Mouse (Mus musculus) hindbrain, embryonic 12.5 days (tissue): Measurements from ENCODE around the gene Gtdc1. TPM values are rescaled to one million over a fixed set of nuclear protein-coding genes. Genes with fewer than 3 reads are reported as not detected.

Experiments
- ATAC-seq: fragments of 200-750 bp; cut with Nextera tagmentation; 2 replicates; pipeline ENCODE4 v1.8.0; 2017; ENCODE audit warnings: moderate TSS enrichment; ENCODE audit not compliant: low FRiP score
- H3K27ac ChIP-seq: fragments of 300-500 bp; sonication (generic); 2 replicates; pipeline ENCODE4 v1.5.1; 2016; ENCODE audit warnings: mild to moderate bottlenecking
- H3K27me3 ChIP-seq: fragments of 300-500 bp; sonication (generic); 2 replicates; pipeline ENCODE4 v1.6.1; 2016; ENCODE audit warnings: mild to moderate bottlenecking
- H3K36me3 ChIP-seq: fragments of 300-500 bp; sonication (generic); 2 replicates; pipeline ENCODE4 v1.6.1; 2016; ENCODE audit warnings: mild to moderate bottlenecking
- H3K4me1 ChIP-seq: fragments of 300-500 bp; sonication (generic); 2 replicates; pipeline ENCODE4 v1.6.1; 2016
- H3K4me2 ChIP-seq: fragments of 300-500 bp; sonication (generic); replicated peaks from 2 replicates; pipeline ENCODE4 v1.6.1; 2016; ENCODE audit warnings: mild to moderate bottlenecking
- H3K4me3 ChIP-seq: fragments of 300-500 bp; sonication (generic); 2 replicates; pipeline ENCODE4 v1.5.1; 2016; ENCODE audit warnings: mild to moderate bottlenecking
- H3K9ac ChIP-seq: fragments of 300-500 bp; sonication (generic); 2 replicates; pipeline ENCODE4 v1.6.1; 2016; ENCODE audit warnings: mild to moderate bottlenecking, moderate library complexity
- H3K9me3 ChIP-seq: fragments of 300-500 bp; sonication (generic); replicated peaks from 2 replicates; pipeline ENCODE4 v1.6.1; 2016; ENCODE audit warnings: mild to moderate bottlenecking
- WGBS: fragments of 180-500 bp; shearing (Covaris S2); methylation state at CpG from one replicate; pipeline ENCODE4 v1.1.7; 2016; 5-methylcytosine and 5-hydroxymethylcytosine counted together
- polyA plus RNA-seq: library from polyadenylated mRNA; unstranded; fragments of >200 nt; fragmentation: Nextera tagmentation; extraction: Ambion mirVana; gene quantifications from 2 replicates; pipeline ENCODE4 v1.2.1, GENCODE M21; 2016

Gene Gtdc1
- polyA plus RNA-seq, 1 experiment from 2014 or later: 16.1 TPM

DNA sequence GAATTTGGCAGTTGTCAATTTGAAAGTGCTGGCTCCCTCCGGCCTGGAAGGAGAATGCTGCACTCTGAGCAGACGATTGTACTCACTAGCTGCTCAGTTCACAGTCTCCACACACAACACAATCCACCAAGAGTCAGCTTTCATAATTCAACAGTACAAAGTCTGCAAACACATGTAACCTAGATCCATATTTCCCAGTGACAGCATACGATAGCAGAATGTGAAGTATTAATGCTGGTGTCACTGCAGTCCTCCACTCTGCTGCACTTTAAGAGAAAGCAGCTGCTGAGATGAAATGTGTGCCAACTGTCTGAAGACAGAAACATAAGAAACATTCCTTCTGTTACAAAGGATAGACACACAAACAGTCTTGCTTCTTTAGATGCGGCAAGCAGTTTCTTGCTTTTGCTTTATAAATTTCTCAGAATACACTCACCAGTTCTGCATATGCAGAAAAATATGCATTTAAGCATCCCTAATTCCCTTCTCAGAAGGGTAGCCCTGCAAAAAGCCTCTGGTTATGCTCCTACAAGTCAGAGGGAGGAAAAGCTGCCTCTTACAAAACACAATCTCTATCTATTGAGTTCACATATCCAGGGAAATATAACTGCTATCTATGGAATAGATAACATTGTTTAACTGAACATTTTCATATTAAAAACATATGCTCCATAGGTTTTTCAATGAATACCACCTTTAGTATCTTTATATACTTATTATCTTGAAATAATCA, 221.4 kb downstream of the Gtdc1 start:
- no peak overlapping the region for H3K4me3 ChIP-seq
- no peaks in the 10 kb centered on the region for H3K27me3 ChIP-seq
- H3K4me1 ChIP-seq: no peaks in the 10 kb centered on the region
- no peak overlapping the region for H3K27ac ChIP-seq
- H3K9me3 ChIP-seq: no peaks in the 10 kb centered on the region
- no peak overlapping the region for H3K9ac ChIP-seq
- H3K36me3 ChIP-seq: no peaks in the 10 kb centered on the region
- H3K4me2 ChIP-seq: no peak overlapping the region
- 77% methylated on average over 4 of the region's 4 CpGs for WGBS
- no peak for ATAC-seq

DNA sequence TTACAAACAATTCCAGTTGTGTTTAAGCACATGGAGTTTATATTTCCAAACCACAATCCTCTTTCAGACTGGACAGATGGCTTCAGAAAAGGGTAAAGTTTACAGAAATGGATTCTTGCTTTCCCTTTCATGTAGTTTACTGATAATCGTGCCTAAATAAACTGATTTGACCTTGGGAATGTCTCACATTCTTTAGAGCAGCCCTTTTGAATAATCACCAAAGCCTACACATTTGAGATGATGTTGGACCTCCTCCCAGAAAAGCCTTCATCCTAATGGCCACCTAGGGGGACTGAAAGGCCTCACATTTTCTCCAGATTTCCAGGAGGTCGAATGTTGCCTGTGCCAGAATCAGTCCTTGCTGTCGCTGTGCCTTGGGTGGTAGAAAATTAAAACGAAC, 227.2 kb downstream of the Gtdc1 start:
- H3K36me3 ChIP-seq: no peaks in the 10 kb centered on the region
- H3K27ac ChIP-seq: no peak overlapping the region
- no peaks in the 10 kb centered on the region for H3K9me3 ChIP-seq
- H3K27me3 ChIP-seq: no peaks in the 10 kb centered on the region
- WGBS: 63% methylated on average over 4 of the region's 4 CpGs
- no peaks in the 10 kb centered on the region for H3K4me1 ChIP-seq
- H3K4me2 ChIP-seq: no peak overlapping the region
- H3K9ac ChIP-seq: no peak overlapping the region
- no peak for ATAC-seq
- no peak overlapping the region for H3K4me3 ChIP-seq

DNA sequence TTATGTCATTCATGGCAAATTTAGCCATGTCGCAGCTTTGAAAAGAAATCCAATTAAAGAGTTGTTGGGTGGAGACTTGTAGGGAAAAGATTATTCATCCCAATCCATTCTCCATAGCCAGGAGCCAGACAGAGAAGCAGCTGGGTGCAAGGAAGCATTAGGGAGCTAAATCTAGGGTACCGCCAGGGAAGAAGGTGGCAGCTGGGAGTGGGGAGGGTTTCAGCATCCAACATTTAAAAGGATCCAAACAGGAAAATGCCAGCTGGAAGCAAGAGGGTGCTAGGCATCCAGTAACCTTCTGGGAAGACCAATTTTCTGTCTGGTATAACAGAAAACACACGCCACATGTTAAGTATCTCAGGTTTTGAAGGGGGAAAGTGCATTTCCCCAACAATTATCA, 231.0 kb downstream of the Gtdc1 start:
- Histone ChIP-seq H3K4me1 (no peaks in the 10 kb centered on the region), H3K36me3 (no peaks in the 10 kb centered on the region), H3K27me3 (no peaks in the 10 kb centered on the region), H3K9me3 (no peaks in the 10 kb centered on the region), H3K27ac (no peak overlapping the region), H3K4me2 (no peak overlapping the region), H3K4me3 (no peak overlapping the region), H3K9ac (no peak overlapping the region)
- WGBS: 57% methylated on average over 3 of the region's 3 CpGs
- ATAC-seq: peak; percentile 50; the same call in 1 of the 2 replicates

DNA sequence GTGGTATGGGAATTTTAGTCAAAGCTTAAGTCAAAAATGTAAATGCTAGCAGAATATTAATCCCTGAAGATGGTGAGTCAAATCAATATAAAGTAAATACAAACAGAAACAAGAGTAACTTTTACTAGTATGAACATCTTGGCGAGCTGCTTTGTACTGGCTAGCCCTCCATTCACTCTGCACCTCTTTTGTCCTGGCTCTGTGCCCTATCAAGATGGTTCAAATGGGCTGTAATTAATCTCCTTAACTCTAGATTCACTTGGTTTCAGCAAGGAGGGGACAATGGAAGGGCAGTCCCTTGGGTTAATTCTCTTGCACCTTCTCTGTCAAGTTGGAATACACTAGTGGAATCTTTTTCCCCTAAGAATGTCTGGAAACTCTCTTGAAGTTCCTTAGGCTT, 233.6 kb downstream of the Gtdc1 start:
- Histone ChIP-seq H3K4me2 (no peak overlapping the region), H3K4me1 (no peaks in the 10 kb centered on the region), H3K27ac (no peak overlapping the region), H3K36me3 (no peaks in the 10 kb centered on the region), H3K9me3 (no peaks in the 10 kb centered on the region), H3K27me3 (no peaks in the 10 kb centered on the region), H3K4me3 (no peak overlapping the region), H3K9ac (no peak overlapping the region)
- ATAC-seq: no peak
- WGBS: 43% methylated on average over 1 of the region's 1 CpGs

DNA sequence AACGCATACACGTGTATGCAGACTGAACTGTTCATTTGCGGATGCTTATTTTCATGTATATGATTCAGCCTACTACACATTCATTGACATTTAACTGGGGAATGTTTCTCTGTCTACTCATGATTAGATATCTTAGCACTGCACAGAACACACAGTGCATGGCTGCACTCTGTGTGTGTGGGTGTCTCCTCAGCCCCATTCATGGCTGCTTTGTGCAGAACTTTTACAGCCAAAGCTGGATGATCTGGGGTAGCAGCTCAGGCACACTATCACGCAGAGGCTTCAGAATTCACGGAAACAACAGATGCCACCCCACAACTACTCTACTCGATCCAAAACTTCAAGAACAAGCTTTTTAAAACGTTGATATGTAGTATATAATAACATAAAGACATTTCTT, 263.4 kb downstream of the Gtdc1 start:
- ATAC-seq: no peak
- no peaks in the 10 kb centered on the region for H3K27me3 ChIP-seq
- no peak overlapping the region for H3K27ac ChIP-seq
- no peak overlapping the region for H3K9ac ChIP-seq
- 88% methylated on average over 7 of the region's 7 CpGs for WGBS
- H3K9me3 ChIP-seq: no peaks in the 10 kb centered on the region
- H3K36me3 ChIP-seq: no peaks in the 10 kb centered on the region
- H3K4me1 ChIP-seq: no peaks in the 10 kb centered on the region
- no peak overlapping the region for H3K4me3 ChIP-seq
- H3K4me2 ChIP-seq: no peak overlapping the region

DNA sequence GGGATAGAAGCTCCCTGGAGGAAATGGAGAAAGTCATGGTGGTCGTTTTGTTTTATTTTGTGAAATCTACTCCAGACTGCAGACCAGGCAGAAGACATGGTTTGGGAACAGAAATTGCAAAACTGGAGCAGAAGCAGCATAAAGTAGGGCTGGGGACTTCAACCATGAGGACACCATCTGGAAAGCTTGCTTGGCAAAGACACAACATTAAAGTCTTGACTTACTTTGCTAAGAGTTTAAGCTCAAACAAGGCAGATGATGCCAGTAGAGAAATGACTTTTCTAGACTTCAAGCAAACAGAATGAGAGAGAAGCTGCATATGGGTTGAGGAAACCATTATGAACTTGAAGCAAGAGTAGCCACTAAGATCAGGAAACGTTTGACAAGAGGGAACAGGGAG, 267.6 kb downstream of the Gtdc1 start:
- ATAC-seq: no peak
- whole genome bisulfite sequencing: 77% methylated on average over 2 of the region's 2 CpGs
- Histone ChIP-seq H3K9me3 (no peaks in the 10 kb centered on the region), H3K4me2 (no peak overlapping the region), H3K27ac (no peak overlapping the region), H3K36me3 (no peaks in the 10 kb centered on the region), H3K4me3 (no peak overlapping the region), H3K27me3 (no peaks in the 10 kb centered on the region), H3K4me1 (0 out of 2 replicates have a peak, but pooled peaks cover under 1% of the 10 kb centered on the region), H3K9ac (no peak overlapping the region)

DNA sequence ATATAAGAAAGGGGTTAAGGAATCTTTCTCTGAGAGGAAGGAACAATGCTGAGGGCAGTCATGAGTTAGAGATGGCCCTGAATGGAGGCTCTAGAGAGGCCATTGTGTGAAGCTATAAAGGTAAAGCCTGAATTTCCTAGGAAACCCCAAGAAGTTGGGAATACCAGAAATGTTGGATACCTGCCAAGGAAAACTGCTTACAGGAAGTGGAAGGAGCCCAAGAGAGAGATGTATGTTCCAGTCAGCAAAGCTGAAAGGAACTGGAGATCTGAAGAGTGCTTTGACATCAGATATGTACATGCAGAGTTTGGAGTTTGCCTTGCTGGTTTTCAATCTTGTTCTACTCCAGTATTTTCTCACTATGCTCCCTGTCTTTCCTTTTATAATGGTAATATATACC, 268.4 kb downstream of the Gtdc1 start:
- H3K4me1 ChIP-seq: 0 out of 2 replicates have a peak, but pooled peaks cover 3% of the 10 kb centered on the region
- no peak overlapping the region for H3K4me3 ChIP-seq
- no peaks in the 10 kb centered on the region for H3K9me3 ChIP-seq
- H3K27me3 ChIP-seq: no peaks in the 10 kb centered on the region
- ATAC-seq: no peak
- H3K4me2 ChIP-seq: no peak overlapping the region
- no peak overlapping the region for H3K9ac ChIP-seq
- no peaks in the 10 kb centered on the region for H3K36me3 ChIP-seq
- no peak overlapping the region for H3K27ac ChIP-seq

DNA sequence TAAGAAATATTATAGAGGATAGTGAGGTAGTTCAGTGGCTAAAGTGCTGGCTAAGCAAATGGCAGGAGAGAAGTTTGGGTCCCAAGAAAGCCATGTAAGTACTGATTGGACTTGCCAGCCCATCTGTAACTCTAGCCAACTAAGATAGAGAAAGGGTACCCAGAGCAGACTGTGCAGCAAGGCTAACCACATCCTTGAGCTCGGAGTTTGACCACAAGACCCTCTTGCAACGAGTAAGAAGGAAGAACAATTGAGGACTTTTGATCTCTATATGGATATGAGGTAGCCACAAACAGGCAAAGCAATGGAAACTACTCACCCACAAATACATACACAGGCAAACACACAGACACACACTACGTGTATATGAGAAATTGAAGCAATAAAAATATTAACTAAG, 278.9 kb downstream of the Gtdc1 start:
- ATAC-seq: no peak
- Histone ChIP-seq H3K36me3 (no peaks in the 10 kb centered on the region), H3K4me1 (no peaks in the 10 kb centered on the region), H3K4me3 (no peak overlapping the region), H3K4me2 (no peak overlapping the region), H3K27ac (no peak overlapping the region), H3K27me3 (no peaks in the 10 kb centered on the region), H3K9me3 (no peaks in the 10 kb centered on the region), H3K9ac (no peak overlapping the region)
- WGBS: 84% methylated on average over 3 of the region's 3 CpGs

DNA sequence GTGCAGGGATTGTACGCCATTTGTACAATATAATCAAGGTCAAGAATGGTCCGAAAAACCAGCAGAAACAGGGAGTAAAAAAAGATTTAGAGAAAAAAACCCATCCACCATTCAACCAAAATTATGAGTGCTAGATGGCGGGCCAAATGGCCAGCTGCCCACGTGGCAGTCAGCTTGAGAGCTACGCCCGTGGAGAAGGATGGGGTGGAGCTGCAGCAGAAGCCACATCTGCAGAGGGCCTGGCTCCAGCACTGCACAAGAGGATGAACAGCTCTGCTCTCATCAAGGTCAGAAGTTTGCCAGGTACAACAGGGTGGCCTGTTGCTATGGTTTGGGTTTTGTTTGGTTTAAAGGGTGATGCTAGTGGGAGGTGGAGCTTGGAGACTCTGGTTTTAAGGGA, 281.1 kb downstream of the Gtdc1 start:
- WGBS: 88% methylated on average over 6 of the region's 6 CpGs
- Histone ChIP-seq H3K4me2 (no peak overlapping the region), H3K9me3 (no peaks in the 10 kb centered on the region), H3K4me1 (no peaks in the 10 kb centered on the region), H3K27me3 (no peaks in the 10 kb centered on the region), H3K36me3 (no peaks in the 10 kb centered on the region), H3K9ac (no peak overlapping the region), H3K4me3 (no peak overlapping the region), H3K27ac (no peak overlapping the region)
- no peak for ATAC-seq

DNA sequence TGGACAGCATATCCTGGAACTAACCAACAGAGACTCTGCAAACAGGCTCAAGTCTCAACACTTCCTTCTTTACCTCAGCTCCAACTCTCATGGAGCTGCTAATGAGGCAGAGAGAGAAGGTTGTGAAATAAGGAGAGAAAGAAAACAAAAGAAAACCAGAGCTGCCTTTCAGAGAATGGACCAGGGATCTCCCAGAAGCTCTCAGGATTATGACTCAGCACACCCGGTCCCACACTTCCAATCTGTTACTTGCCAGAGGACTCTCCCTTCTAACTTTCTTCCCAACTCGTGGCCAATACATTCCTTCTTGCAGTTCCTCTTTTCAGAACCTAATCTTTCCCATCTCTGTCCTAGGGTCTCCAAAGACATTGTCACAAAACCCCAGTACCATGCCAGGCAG, 288.1 kb downstream of the Gtdc1 start:
- Histone ChIP-seq H3K4me2 (no peak overlapping the region), H3K36me3 (no peaks in the 10 kb centered on the region), H3K4me1 (no peaks in the 10 kb centered on the region), H3K9me3 (no peaks in the 10 kb centered on the region), H3K27ac (no peak overlapping the region), H3K9ac (no peak overlapping the region), H3K27me3 (no peaks in the 10 kb centered on the region), H3K4me3 (no peak overlapping the region)
- ATAC-seq: no peak
- 65% methylated on average over 2 of the region's 2 CpGs for WGBS

DNA sequence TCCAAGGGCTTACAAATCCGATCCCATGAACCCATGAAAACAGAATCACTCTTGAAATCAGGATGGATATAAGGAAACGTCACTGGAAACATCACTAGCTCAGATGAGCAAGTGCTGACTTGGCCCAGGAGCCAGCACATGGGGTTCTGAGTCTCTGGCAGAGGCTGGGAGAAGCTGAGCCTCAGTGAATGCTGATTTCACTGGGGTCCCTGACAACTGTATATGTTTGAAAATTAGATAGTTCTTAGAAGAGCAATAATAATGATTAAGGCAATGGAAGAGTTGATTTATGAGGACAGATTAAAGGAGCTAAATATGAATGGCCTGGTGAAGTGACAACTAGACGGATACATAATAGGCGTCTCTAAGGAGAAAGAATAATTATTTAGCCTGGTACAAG, 289.3 kb downstream of the Gtdc1 start:
- ATAC-seq: no peak
- no peaks in the 10 kb centered on the region for H3K27me3 ChIP-seq
- H3K9ac ChIP-seq: no peak overlapping the region
- H3K4me2 ChIP-seq: no peak overlapping the region
- H3K4me3 ChIP-seq: no peak overlapping the region
- WGBS: 70% methylated on average over 4 of the region's 4 CpGs
- no peak overlapping the region for H3K27ac ChIP-seq
- no peaks in the 10 kb centered on the region for H3K36me3 ChIP-seq
- H3K4me1 ChIP-seq: no peaks in the 10 kb centered on the region
- no peaks in the 10 kb centered on the region for H3K9me3 ChIP-seq

DNA sequence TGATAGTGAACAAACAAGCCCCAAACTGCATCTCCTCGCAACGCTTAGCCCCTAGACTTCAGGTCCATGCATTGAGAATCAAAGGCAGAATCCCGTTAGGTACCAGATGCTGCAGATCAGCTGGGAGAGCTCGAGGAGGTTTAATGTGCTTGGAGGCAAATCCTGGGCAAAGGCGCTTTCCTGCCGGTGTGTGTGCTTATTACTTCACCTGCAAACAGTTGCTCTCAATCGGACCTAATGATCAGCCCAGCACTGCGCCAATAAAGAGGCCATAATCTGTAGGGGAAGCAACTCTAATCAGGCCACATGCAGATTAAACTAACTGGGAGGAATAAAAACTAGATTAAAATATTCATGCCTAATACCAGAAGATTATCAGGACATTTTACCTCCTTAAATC, 293.5 kb downstream of the Gtdc1 start:
- H3K27ac ChIP-seq: no peak overlapping the region

DNA sequence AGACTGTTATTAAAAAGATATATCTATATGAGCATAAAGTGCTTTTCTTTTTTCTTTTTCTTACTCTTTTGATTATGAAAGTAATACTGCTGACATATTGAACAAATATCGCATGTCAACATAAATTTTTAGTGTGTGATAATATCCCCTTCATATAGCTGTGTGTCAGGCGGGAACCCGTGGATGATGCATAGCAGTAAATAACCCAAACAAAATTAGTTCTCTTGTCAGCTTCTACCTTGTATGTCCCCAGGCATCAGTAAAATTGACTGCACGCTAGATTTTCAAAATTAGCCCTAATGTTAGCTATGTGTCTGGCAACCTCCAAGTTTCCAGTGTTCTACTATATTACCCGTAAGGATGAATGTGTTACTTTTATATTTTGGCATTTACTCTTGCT, 294.4 kb downstream of the Gtdc1 start:
- H3K4me3 ChIP-seq: no peak overlapping the region
- no peak overlapping the region for H3K9ac ChIP-seq
- no peaks in the 10 kb centered on the region for H3K36me3 ChIP-seq
- peak; percentile 63; the same call in 1 of the 2 replicates for ATAC-seq
- no peaks in the 10 kb centered on the region for H3K27me3 ChIP-seq
- H3K4me1 ChIP-seq: no peaks in the 10 kb centered on the region
- H3K9me3 ChIP-seq: no peaks in the 10 kb centered on the region
- no peak overlapping the region for H3K27ac ChIP-seq
- no peak overlapping the region for H3K4me2 ChIP-seq
- WGBS: 80% methylated on average over 5 of the region's 5 CpGs

More for the DNA sequence above, 293.5 kb downstream of the Gtdc1 start:
- Histone ChIP-seq H3K9ac (no peak overlapping the region), H3K9me3 (no peaks in the 10 kb centered on the region), H3K4me1 (no peaks in the 10 kb centered on the region), H3K27me3 (no peaks in the 10 kb centered on the region), H3K4me2 (no peak overlapping the region), H3K4me3 (no peak overlapping the region), H3K36me3 (no peaks in the 10 kb centered on the region)
- no peak for ATAC-seq
- 82% methylated on average over 8 of the region's 8 CpGs for WGBS
